Mouse (Mus musculus) cortical plate, adult 2 months (tissue): ENCODE measurements around the gene Tubg2.

ENCODE experiments used
- CTCF ChIP-seq: fragments of 200-500 bp; IDR thresholded peaks from 2 replicates; pipeline ENCODE4 v1.5.1; 2011; ENCODE audit warnings: mild to moderate bottlenecking, control low read depth, low read length; ENCODE audit not compliant: insufficient read depth; ENCODE audit errors: extremely low read depth
- POLR2A ChIP-seq: fragments of 200-500 bp; IDR thresholded peaks from 2 replicates; pipeline ENCODE4 v1.6.1; 2011; ENCODE audit warnings: mild to moderate bottlenecking, low read length, control low read depth; ENCODE audit not compliant: insufficient read depth; ENCODE audit errors: extremely low read depth

GRCm38 (mm10) chr11:101120545-101121188 is 35.0 kb upstream of the Tubg2 start:
- no peak for TF ChIP-seq POLR2A
- no peak for TF ChIP-seq CTCF
